Mouse (Mus musculus): ENCODE measurements around the gene Lrch1. TPM values are rescaled to one million over a fixed set of nuclear protein-coding genes. Genes with fewer than 3 reads are reported as not detected.

The Lrch1 gene
- polyA plus RNA-seq, 1 experiment from 2014 or later = 10.9 TPM

- H3K27me3 ChIP-seq = no peaks in the 10 kb centered on the region
- no peak for ATAC-seq (replicated peaks; ENCODE audit: insufficient number of reproducible peaks, insufficient read depth, low FRiP score, low read depth)
- no peaks in the 10 kb centered on the region for H3K36me3 ChIP-seq
- H3K4me2 ChIP-seq = no peak overlapping the region
- peaks cover 56% of the 10 kb centered on the region for H3K4me1 ChIP-seq (replicated peaks)
- no peak overlapping the region for H3K4me3 ChIP-seq
- H3K9me3 ChIP-seq (replicated peaks) = no peaks in the 10 kb centered on the region
- 71% methylated on average over 7 of the region's 7 CpGs for WGBS
- H3K27ac ChIP-seq = no peak overlapping the region; the same call in 1 of the 2 replicates
- no peak overlapping the region for H3K9ac ChIP-seq
Measured at GRCm38 (mm10) chr14:74884920-74885319, 62.8 kb downstream of the Lrch1 start.

- peak overlapping the region; percentile 28; the same call in 1 of the 2 replicates for H3K4me2 ChIP-seq
- no peaks in the 10 kb centered on the region for H3K9me3 ChIP-seq (replicated peaks)
- H3K9ac ChIP-seq = no peak overlapping the region
- H3K4me3 ChIP-seq = no peak overlapping the region
- WGBS = 16% methylated on average over 13 of the region's 13 CpGs
- peak overlapping the region; percentile 31; the same call in 1 of the 2 replicates for H3K27ac ChIP-seq
- peaks cover 49% of the 10 kb centered on the region for H3K4me1 ChIP-seq (replicated peaks)
- H3K27me3 ChIP-seq = no peaks in the 10 kb centered on the region
- no peaks in the 10 kb centered on the region for H3K36me3 ChIP-seq
- ATAC-seq (replicated peaks; ENCODE audit: insufficient number of reproducible peaks, insufficient read depth, low FRiP score, low read depth) = 0 out of 2 replicates have a peak, but pooled peaks have one; percentile 35
Measured at GRCm38 (mm10) chr14:74884024-74884680, 63.5 kb downstream of the Lrch1 start.

GRCm38 (mm10) chr14:74883204-74883603, 64.5 kb downstream of the Lrch1 start:
- Histone ChIP-seq H3K36me3 (no peaks in the 10 kb centered on the region), H3K4me2 (peak overlapping the region; percentile 36), H3K9ac (no peak overlapping the region), H3K4me3 (no peak overlapping the region), H3K27ac (peak overlapping the region; percentile 45; the same call in 1 of the 2 replicates), H3K27me3 (no peaks in the 10 kb centered on the region), H3K4me1 (replicated peaks) (peaks cover 49% of the 10 kb centered on the region), H3K9me3 (replicated peaks) (no peaks in the 10 kb centered on the region)
- ATAC-seq (replicated peaks; ENCODE audit: insufficient number of reproducible peaks, insufficient read depth, low FRiP score, low read depth) = no peak
- 31% methylated on average over 11 of the region's 11 CpGs for WGBS

DNA sequence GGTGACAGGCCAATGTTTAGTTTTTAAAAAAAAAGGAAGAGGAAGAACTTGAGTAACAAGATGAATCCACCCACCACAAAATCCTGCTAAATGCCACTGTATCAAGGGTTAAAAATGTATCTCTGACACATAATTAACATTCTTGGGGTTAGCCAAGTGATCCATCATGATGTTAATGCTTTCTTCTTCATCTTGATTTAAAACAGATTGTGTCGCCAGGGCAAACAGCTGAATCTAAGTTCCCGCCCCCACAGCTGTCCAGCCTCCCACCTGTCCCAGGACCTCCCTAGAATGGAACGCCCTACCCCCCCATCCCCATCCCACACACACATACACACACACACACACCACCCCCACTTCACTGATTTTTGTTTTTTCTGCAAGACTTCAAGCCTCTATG, 64.9 kb downstream of the Lrch1 start:
- H3K9ac ChIP-seq = no peak overlapping the region
- WGBS = 52% methylated on average over 3 of the region's 3 CpGs
- H3K36me3 ChIP-seq = no peaks in the 10 kb centered on the region
- ATAC-seq (replicated peaks; ENCODE audit: insufficient number of reproducible peaks, insufficient read depth, low FRiP score, low read depth) = no peak
- H3K27ac ChIP-seq = no peak overlapping the region
- H3K4me3 ChIP-seq = no peak overlapping the region
- no peaks in the 10 kb centered on the region for H3K27me3 ChIP-seq
- no peaks in the 10 kb centered on the region for H3K9me3 ChIP-seq (replicated peaks)
- peak overlapping the region; percentile 36 for H3K4me2 ChIP-seq
- H3K4me1 ChIP-seq (replicated peaks) = peaks cover 51% of the 10 kb centered on the region

DNA sequence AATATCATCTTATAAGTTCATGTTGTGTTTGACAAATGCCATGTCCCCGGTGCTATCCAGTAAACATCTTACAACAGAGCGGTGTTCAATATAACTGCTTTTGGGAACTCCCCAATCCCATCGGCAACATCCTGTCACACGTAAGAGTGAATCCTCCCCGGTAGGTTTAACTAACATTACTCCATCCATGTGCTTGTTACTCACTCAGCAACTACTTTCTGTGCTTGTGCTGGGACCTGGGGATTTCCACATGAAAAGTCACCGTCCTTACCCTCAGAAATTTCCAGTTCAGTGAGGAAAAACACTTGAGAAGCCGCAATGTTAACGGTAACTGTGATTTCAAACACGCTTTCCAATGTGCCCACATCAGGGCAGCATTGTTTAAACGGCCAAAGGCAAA, 66.8 kb downstream of the Lrch1 start:
- H3K4me3 ChIP-seq = no peak overlapping the region
- no peaks in the 10 kb centered on the region for H3K36me3 ChIP-seq
- WGBS = 84% methylated on average over 10 of the region's 10 CpGs
- no peak for ATAC-seq (replicated peaks; ENCODE audit: insufficient number of reproducible peaks, insufficient read depth, low FRiP score, low read depth)
- H3K4me2 ChIP-seq = no peak overlapping the region
- H3K4me1 ChIP-seq (replicated peaks) = peaks cover 51% of the 10 kb centered on the region
- H3K27ac ChIP-seq = no peak overlapping the region
- no peaks in the 10 kb centered on the region for H3K27me3 ChIP-seq
- H3K9me3 ChIP-seq (replicated peaks) = no peaks in the 10 kb centered on the region
- H3K9ac ChIP-seq = no peak overlapping the region

- no peak overlapping the region for H3K4me3 ChIP-seq
- peaks cover 39% of the 10 kb centered on the region for H3K4me1 ChIP-seq (replicated peaks)
- no peak for ATAC-seq (replicated peaks; ENCODE audit: insufficient number of reproducible peaks, insufficient read depth, low FRiP score, low read depth)
- H3K9me3 ChIP-seq (replicated peaks) = no peaks in the 10 kb centered on the region
- no peaks in the 10 kb centered on the region for H3K36me3 ChIP-seq
- H3K4me2 ChIP-seq = no peak overlapping the region
- 56% methylated on average over 10 of the region's 10 CpGs for WGBS
- H3K27me3 ChIP-seq = no peaks in the 10 kb centered on the region
- H3K27ac ChIP-seq = no peak overlapping the region
- H3K9ac ChIP-seq = no peak overlapping the region
Measured at GRCm38 (mm10) chr14:74879480-74879879, 68.2 kb downstream of the Lrch1 start.

- no peaks in the 10 kb centered on the region for H3K36me3 ChIP-seq
- no peaks in the 10 kb centered on the region for H3K27me3 ChIP-seq
- no peak overlapping the region for H3K4me2 ChIP-seq
- no peaks in the 10 kb centered on the region for H3K9me3 ChIP-seq (replicated peaks)
- peak overlapping the region; percentile 57 for H3K27ac ChIP-seq
- WGBS = 34% methylated on average over 5 of the region's 5 CpGs
- no peak overlapping the region for H3K9ac ChIP-seq
- no peak overlapping the region for H3K4me3 ChIP-seq
- ATAC-seq (replicated peaks; ENCODE audit: insufficient number of reproducible peaks, insufficient read depth, low FRiP score, low read depth) = no peak
- peaks cover 27% of the 10 kb centered on the region for H3K4me1 ChIP-seq (replicated peaks)
Measured at GRCm38 (mm10) chr14:74877287-74877686, 70.4 kb downstream of the Lrch1 start.

GRCm38 (mm10) chr14:74871220-74871619, 76.5 kb downstream of the Lrch1 start:
- Histone ChIP-seq H3K9ac (no peak overlapping the region), H3K36me3 (no peaks in the 10 kb centered on the region), H3K27me3 (no peaks in the 10 kb centered on the region), H3K4me1 (replicated peaks) (peaks cover 62% of the 10 kb centered on the region), H3K9me3 (replicated peaks) (no peaks in the 10 kb centered on the region), H3K27ac (peak overlapping the region; percentile 79), H3K4me3 (no peak overlapping the region), H3K4me2 (no peak overlapping the region)
- no peak; the same call in 1 of the 2 replicates for ATAC-seq (replicated peaks; ENCODE audit: insufficient number of reproducible peaks, insufficient read depth, low FRiP score, low read depth)
- WGBS = 18% methylated on average over 4 of the region's 4 CpGs

DNA sequence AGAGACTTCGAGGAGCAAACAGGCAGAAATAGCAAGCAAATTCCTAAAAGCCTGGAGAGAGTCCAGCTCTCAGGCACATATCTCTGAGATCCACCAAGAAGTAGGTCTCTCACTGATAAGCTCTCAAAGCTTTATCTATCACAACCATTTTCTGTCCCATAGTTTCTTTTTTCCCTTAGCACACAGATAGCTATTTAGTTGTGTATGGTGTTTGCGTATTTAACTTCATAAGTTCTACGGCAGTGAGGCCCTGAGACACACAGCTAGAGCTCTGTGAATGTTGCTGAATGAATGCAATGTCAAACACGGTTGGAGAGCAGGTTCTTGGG, 78.8 kb downstream of the Lrch1 start:
- no peak overlapping the region for H3K4me2 ChIP-seq
- no peak overlapping the region for H3K4me3 ChIP-seq
- WGBS = 59% methylated on average over 4 of the region's 4 CpGs

DNA sequence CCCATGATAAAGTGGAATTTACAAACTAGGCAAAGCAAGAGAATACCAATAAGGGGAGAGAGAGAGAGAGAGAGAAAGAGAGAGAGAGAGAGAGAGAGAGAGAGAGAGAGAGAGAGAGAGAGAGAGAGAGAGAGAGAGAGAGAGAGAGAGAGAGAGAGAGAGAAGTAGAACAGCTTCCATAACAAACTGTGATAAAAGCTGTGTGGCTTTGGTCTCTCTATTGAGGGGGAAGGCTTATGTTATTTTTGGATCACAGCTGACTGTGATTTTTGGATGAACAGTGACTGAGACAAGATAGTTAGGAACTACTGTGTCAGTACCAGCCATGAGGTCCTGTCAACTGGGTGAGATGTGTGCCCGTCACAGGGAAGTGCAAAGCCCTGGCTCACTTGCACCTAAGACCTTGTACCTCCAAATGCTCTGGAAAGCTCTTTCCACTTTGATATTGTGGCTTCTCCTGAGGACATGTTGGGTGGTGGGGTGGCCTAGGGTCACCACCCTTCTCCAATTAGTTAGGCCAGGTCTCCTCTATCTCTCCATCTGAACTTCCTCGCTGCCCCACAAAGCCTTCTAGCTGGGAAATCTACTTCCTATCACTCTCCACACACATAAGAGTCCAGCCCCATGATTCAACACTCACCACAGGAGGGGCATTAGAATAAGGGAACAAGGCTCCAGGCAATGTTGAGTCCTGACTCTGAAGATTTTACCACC, 79.3 kb downstream of the Lrch1 start:
- H3K27ac ChIP-seq = peak overlapping the region; percentile 66
- peak overlapping the region; percentile 40 for H3K4me2 ChIP-seq
- H3K36me3 ChIP-seq = no peaks in the 10 kb centered on the region
- H3K4me3 ChIP-seq = no peak overlapping the region
- ATAC-seq (replicated peaks; ENCODE audit: insufficient number of reproducible peaks, insufficient read depth, low FRiP score, low read depth) = no peak
- WGBS = 44% methylated on average over 2 of the region's 2 CpGs
- H3K9me3 ChIP-seq (replicated peaks) = no peaks in the 10 kb centered on the region
- H3K4me1 ChIP-seq (replicated peaks) = peaks cover 74% of the 10 kb centered on the region
- no peak overlapping the region for H3K9ac ChIP-seq
- no peaks in the 10 kb centered on the region for H3K27me3 ChIP-seq

More for the DNA sequence above, 78.8 kb downstream of the Lrch1 start:
- H3K27ac ChIP-seq = peak overlapping the region; percentile 26; the same call in 1 of the 2 replicates
- H3K4me1 ChIP-seq (replicated peaks) = peaks cover 77% of the 10 kb centered on the region
- no peak for ATAC-seq (replicated peaks; ENCODE audit: insufficient number of reproducible peaks, insufficient read depth, low FRiP score, low read depth)
- no peaks in the 10 kb centered on the region for H3K36me3 ChIP-seq
- H3K9ac ChIP-seq = no peak overlapping the region
- H3K9me3 ChIP-seq (replicated peaks) = no peaks in the 10 kb centered on the region
- H3K27me3 ChIP-seq = no peaks in the 10 kb centered on the region

DNA sequence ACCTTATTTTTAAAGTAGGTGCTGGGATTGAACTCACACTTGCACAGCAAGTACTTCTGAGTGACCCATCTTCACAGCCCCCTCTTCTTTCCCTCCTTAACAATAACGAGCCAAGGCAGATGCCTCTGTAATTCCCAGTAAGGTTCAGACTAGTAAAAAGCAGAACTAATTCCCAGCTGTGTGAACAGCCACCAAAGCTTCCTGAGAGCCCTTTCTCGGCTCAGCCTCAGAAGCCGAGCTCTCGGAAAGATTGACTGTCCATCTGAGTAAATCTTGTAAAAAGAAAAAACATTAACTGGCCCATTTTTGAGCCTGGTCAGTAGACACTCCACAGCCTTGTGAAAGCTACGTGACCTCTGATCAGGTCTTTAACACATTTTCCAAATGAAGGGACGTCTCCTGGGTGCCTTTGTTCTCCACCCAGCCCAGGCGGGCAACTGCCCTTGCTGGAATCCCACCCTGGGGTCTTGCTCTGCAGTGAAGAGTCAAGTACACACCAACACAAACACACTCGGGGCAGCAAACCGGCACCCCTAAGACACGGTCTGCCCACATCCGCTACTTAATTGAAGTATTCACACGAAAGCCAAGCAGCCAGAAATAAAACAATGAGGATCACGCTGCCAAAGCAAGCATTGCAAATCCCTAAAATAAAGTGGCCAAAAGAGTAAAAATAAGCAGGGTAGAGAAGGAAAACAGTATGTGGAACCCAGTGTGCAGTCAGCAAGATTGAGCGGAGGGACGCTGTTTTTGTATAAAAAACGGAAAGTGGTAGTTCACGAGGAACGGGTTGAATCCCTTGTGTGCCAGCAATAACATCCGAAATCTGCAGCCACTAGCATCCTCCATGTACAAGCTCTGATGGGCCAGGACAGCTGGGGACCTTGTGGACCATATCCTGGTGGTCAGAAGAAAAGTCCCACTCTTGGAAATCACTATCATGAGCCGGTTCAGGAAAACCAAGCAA, 80.3 kb downstream of the Lrch1 start:
- ATAC-seq (replicated peaks; ENCODE audit: insufficient number of reproducible peaks, insufficient read depth, low FRiP score, low read depth) = no peak
- WGBS = 51% methylated on average over 20 of the region's 20 CpGs
- Histone ChIP-seq H3K9me3 (replicated peaks) (no peaks in the 10 kb centered on the region), H3K36me3 (no peaks in the 10 kb centered on the region), H3K9ac (no peak overlapping the region), H3K4me1 (replicated peaks) (peaks cover 74% of the 10 kb centered on the region), H3K4me2 (peak overlapping the region; percentile 40), H3K4me3 (no peak overlapping the region), H3K27me3 (no peaks in the 10 kb centered on the region), H3K27ac (peak overlapping the region; percentile 66)

Data from heart, embryonic 15.5 days (tissue).